Mouse (Mus musculus): ENCODE measurements around the gene Crtc1.
A peak's percentile ranks its signal among the peaks of the same experiment; 100 is the strongest.

Crtc1 gene

GRCm38 (mm10) chr8:70463306-70463705 lies 23.9 kb upstream of the Crtc1 start:
- no peak for DNase-seq (ENCODE audit: low read depth, low spot score)

DNA sequence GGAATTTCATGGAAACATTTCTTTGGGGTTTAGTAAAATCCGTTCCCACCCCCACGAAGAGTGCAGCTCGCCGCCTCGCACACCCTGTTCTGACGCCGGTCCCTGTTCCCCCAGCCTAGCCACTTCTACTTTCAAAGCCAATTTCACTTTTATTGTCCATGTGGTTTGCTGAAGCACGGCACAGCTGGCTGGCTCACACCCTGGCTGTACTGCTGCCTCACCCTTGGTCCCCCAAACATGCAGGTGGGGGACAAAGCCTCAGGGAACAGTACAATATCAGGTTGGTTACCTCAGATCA lies 23.1 kb upstream of the Crtc1 start:
- DNase-seq (ENCODE audit: low read depth, low spot score) = no peak

- no peak for DNase-seq (ENCODE audit: low read depth, low spot score)
These were observed 22.6 kb upstream of the Crtc1 start for GRCm38 (mm10) chr8:70461765-70462515.

DNA sequence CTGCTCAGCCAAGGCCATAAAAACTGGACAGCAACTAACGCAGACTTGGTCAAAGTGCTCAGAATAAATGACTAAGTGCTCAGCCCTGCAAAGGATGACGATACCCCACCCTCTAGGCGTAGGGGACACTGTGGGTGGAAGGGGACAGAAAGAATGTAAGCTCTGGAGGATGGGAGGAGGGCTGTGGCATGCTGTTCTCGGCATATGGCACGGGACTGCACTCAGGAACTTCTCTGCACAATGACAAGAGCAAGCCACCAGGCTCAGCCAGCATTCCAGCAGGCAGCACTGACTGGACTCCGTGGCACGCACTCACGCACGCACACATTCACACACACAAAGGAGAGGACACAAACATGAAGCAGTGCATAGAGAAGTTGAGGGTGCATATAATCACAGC lies 21.2 kb upstream of the Crtc1 start:
- DNase-seq (ENCODE audit: low read depth, low spot score) = no peak

DNA sequence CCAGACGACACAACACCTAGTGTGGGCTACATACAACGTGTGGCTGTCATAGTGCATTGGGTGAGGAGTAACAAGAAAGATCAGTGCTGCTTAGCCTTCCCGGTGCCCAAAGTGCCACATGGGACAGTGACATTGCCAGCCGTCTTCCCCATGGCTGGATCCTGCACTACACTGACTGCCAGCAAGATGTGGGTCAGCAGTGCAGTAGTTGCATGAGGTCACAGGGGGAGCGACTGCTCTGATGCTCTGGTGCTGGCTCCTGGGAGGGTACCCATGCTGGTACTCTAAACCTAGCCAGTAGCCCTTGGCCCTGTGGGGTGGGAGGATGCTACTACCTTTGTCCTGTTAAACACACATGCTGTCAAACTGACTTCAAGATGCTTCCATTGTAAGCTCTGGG lies 20.8 kb upstream of the Crtc1 start:
- no peak for DNase-seq (ENCODE audit: low read depth, low spot score)

GRCm38 (mm10) chr8:70459636-70460035 lies 20.3 kb upstream of the Crtc1 start:
- peak; percentile 56 for DNase-seq (ENCODE audit: low read depth, low spot score)

DNA sequence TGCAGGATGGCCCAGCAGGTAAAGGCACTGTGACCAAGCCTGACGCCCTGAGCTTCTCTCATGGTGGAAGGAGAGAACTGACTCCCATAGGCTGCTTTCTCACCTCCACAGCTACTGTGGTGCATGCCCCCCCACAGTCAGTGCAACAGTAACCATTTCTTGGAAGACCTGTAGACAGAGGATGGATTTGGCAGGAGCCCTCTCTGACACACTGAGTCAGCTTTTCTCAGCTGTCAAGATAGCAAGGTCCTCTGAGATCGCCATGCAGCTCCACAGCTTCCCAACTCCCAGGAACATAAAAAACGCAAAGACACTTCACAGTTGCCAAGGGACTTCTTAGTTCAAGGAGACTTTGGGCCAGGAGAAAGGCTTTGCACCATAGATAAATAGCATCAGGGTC lies 19.1 kb upstream of the Crtc1 start:
- no peak for DNase-seq (ENCODE audit: low read depth, low spot score)

- no peak for DNase-seq (ENCODE audit: low read depth, low spot score)
These were observed 18.5 kb upstream of the Crtc1 start for GRCm38 (mm10) chr8:70457882-70458281.

- no peak for DNase-seq (ENCODE audit: low read depth, low spot score)
These were observed 17.6 kb upstream of the Crtc1 start for GRCm38 (mm10) chr8:70456996-70457395.

DNA sequence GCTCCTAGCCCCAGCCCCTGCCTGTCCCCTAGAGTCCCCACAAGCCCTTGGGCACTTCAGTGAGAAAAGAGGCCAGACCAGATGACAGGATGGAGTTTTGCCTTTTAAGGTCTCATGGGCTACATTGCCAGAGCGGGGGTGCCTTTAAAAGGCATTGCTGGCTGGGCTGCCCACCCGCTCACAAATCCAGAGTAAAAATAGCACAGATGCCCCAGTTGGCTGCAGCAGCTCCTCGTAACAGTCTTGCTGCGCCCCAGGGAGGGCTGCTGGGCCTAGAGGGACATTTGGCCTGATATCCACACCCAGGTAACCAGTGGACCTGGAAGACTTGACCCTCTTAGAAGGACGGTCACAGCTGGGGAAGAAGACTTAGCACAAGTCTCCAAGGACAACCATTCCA lies 14.5 kb upstream of the Crtc1 start:
- DNase-seq (ENCODE audit: low read depth, low spot score) = no peak

GRCm38 (mm10) chr8:70452196-70452966 lies 13.0 kb upstream of the Crtc1 start:
- DNase-seq (ENCODE audit: low read depth, low spot score) = peak; percentile 68

- no peak for DNase-seq (ENCODE audit: low read depth, low spot score)
These were observed 8.5 kb upstream of the Crtc1 start for GRCm38 (mm10) chr8:70447639-70448420.

- no peak for DNase-seq (ENCODE audit: low read depth, low spot score)
These were observed 6.6 kb upstream of the Crtc1 start for GRCm38 (mm10) chr8:70445988-70446387.

DNA sequence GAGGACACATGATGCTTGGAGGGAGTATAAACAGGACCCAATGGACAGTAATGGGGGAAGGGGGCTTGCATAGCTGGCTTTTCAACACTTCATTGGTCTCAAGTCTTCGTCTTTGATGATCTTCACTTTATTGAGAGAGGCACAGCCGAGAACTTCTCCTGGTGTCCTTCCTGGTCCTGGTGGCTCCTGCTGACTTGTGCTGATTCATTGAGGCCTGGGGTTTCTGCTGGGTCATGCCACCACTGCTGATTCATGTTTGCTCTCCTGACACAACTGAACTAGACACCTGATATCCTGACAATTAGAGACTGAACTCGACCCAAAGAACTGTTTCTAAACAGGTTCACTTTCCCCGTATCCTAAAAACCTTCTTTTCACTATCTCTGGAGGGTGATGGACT lies 3.9 kb upstream of the Crtc1 start:
- no peak for DNase-seq (ENCODE audit: low read depth, low spot score)

DNA sequence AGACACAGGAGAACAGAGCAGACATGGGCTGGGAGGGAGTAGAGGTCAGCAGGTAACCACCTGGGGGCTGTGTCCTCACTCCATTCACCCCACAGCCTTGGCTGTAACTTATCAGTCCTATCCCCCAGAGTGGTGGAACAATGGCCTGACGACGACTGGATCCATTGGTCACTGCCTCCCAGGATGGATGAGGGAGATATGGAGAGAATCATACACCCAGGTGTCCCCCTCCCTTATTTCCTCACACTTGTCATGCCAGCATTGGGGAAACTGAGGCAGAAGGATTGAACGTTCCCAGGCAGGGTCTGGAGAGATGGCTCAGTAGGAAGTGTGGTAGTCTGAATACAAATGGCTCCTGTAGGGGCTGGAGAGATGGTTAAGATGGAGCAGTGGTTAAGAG lies 2.2 kb upstream of the Crtc1 start:
- no peak for DNase-seq (ENCODE audit: low read depth, low spot score)

DNA sequence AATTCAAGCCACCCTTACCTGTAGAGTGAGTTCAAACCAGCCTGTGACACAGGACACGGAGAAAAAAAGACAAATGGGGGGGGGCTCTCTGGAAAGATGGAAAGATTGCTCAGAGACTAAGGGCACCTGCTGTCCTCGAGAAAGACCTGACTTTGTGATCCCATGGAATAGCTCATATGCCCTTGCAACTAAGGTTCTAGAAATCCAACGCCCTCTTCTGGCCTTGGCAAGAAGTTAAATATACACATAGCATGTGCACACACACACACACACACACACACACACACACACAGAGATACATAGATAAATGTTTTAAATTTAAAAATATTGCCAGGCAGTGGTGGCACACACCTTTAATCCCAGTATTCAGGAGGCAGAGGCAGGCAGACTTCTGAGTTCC lies 867 bp upstream of the Crtc1 start:
- peak; percentile 60 for DNase-seq (ENCODE audit: low read depth, low spot score)

DNA sequence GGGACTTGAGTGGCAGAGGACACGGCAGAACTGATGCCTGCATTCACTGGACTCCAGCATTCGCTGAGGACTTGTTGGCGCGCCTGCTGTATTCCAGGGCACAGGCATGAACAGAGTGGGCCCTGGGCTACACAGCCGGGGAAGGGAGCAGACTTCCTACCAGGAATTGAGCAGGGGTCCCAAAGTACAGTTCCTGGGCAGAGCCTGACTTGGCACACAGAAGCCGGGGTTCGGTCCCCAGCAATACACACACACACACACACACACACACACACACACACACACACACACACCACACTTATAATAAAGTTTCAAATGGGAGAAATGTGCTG lies 435 bp upstream of the Crtc1 start:
- DNase-seq (ENCODE audit: low read depth, low spot score) = no peak

DNA sequence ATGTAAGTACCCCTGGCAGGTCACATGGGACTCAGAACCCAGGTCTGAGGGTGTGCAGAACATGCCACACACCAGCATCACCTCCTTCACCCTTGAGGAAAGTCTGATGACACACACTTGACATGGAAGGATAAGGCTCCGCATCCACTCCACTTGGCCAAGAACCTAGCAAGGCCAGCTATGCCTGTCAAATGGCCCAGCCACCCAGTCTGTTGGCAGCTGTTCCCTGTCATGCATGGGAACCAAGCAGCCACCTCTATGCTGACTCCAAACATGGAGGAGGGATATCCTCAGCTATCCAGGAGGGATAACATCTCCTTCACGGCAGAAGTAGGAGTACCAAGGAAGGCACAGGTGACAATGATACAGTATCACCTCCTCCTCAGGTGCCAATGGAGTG lies 956 bp downstream of the Crtc1 start:
- no peak for DNase-seq (ENCODE audit: low read depth, low spot score)

DNA sequence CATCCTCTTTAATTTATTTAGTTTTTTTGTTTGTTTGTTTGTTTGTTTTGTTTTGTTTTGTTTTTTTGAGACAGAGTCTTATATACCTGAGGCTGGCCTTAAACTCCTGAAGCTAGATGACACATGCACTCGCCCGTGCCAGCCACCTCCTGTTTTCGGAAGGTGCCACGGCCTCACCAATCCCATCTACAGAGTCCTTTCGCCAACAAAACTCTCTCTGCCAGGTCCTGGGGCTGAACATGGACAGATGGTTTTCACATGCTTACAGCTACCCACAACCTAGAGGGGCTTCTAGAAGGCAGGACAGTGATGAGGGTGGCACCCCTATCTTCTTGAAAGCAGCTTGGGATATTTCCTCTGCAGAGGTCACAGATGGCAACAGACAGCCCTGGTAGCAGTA lies 4.2 kb downstream of the Crtc1 start:
- DNase-seq (ENCODE audit: low read depth, low spot score) = no peak

- DNase-seq (ENCODE audit: low read depth, low spot score) = peak; percentile 74
These were observed 6.3 kb downstream of the Crtc1 start for GRCm38 (mm10) chr8:70432991-70433536.

- DNase-seq (ENCODE audit: low read depth, low spot score) = no peak
These were observed 8.2 kb downstream of the Crtc1 start for GRCm38 (mm10) chr8:70431213-70431612.

DNA sequence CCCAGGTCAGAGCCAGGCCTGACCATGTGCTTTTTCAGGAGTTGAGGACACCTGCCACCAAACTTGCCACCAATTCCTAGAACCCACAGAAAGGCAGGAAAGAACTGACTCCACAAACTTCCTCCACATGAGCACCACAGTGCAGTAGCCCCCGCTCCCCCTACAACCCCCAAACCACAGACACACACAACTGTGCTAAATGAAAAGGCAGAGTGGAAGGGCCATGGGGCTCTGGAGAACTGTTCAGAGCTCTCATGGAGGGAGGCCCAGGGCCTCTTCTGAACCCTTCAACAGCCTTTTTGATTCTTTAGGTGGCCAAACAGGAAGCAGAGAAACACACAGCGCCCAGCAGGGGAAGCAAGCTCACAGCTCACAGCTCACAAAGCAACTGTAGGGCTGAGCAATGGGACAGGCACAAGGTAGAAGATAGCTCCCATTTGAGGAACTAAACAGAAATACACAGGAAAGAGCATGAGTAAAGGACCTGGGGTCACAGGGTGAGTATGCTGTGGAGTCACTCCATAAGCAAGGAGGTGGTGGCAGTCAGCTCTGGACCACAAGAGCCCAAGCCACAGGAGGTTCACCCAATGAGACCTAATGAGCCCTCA lies 13.0 kb downstream of the Crtc1 start:
- no peak for DNase-seq (ENCODE audit: low read depth, low spot score)
